Mouse (Mus musculus): ENCODE data around the gene Blm. TPM values are rescaled to one million over a fixed set of nuclear protein-coding genes. Genes with fewer than 3 reads are reported as not detected.
A peak's percentile ranks its signal among the peaks of the same experiment; 100 is the strongest.
"Not testable (repeated sequence)": the region's sequence is repeated elsewhere in the genome, so short reads cannot be mapped to it uniquely, and the experiment has no call there.

Gene Blm
- polyA plus RNA-seq, 1 experiment from 2014 or later, result 25.9 TPM

DNA sequence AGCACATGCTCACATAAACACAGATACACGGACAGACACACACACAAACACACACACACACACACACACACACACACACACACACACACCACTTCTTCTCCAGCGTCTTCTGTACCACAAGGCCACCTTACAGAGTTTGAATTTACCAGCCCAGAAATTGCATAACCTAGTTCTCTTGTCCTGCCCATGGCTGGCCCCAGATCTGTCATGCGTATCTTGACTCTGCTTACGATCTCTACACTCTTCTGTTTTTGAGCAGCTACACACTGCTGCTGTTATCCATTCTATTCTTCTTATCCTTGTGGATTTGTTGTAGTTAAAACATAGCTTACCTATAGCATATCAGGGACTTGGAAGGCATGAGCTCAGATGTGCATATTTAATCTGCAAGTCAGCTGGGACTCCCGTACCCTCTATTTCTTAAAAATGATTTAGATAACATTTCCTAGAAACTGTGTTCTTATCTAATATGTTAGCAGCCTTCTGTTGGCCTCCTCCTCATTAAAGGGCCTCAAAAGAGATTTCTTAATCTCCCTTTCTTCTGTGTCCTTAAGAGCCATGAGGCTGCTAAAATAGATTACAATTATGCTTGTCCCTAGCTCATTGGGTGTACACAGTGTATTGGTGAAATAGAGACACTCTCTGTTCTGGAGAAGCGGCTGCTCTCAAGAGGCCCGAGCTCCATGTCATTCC is 7.4 kb upstream of the Blm start:
- WGBS (ENCODE audit: insufficient replicate concordance), result 19% methylated on average over 7 of the region's 7 CpGs
- H3K27me3 ChIP-seq (ENCODE audit: control insufficient read depth, insufficient read depth, low read depth, low read length), result no peaks in the 10 kb centered on the region
- peak overlapping the region; percentile 60 for H3K4me2 ChIP-seq (ENCODE audit: low read depth, low read length)
- H3K4me1 ChIP-seq (ENCODE audit: control insufficient read depth, low read depth, low read length), result peaks cover 39% of the 10 kb centered on the region
- no peaks in the 10 kb centered on the region for H3K9me3 ChIP-seq (replicated peaks; ENCODE audit: control insufficient read depth, low read length)
- H3K4me3 ChIP-seq (ENCODE audit: low read depth, low read length), result peak overlapping the region; percentile 30
- H3K9ac ChIP-seq (ENCODE audit: low read depth, low read length), result peak overlapping the region; percentile 49
- H3K36me3 ChIP-seq (ENCODE audit: control insufficient read depth, insufficient read depth), result no peaks in the 10 kb centered on the region
- peak; percentile 95 for ATAC-seq (ENCODE audit: low read depth)
- peak overlapping the region; percentile 91 for H3K27ac ChIP-seq (ENCODE audit: low read length)

DNA sequence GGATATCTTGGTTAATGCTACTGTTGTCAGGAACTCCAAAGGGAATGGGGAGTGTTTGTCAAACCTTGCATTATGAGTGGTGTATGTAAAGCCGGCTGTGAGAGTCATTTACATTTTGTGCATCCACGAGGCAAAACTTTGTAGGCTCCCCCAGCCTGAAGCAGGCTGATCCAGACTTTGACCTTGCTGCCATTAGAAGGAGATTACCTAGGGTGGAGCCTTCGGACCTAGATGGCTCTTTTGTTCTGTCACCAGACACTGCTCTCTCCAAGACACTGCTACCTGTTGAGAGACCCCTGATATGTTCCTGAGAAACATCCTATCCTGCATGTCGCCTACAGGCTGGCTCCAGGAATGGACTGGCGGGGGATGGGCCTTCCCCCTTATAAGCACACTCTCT is 4.7 kb upstream of the Blm start:
- H3K9ac ChIP-seq (ENCODE audit: low read depth, low read length), result no peak overlapping the region
- H3K36me3 ChIP-seq (ENCODE audit: control insufficient read depth, insufficient read depth), result no peaks in the 10 kb centered on the region
- WGBS (ENCODE audit: insufficient replicate concordance), result 78% methylated on average over 5 of the region's 5 CpGs
- H3K9me3 ChIP-seq (replicated peaks; ENCODE audit: control insufficient read depth, low read length), result no peaks in the 10 kb centered on the region
- no peak overlapping the region for H3K4me3 ChIP-seq (ENCODE audit: low read depth, low read length)
- H3K4me1 ChIP-seq (ENCODE audit: control insufficient read depth, low read depth, low read length), result peaks cover 35% of the 10 kb centered on the region
- H3K4me2 ChIP-seq (ENCODE audit: low read depth, low read length), result no peak overlapping the region
- ATAC-seq (ENCODE audit: low read depth), result no peak
- H3K27ac ChIP-seq (ENCODE audit: low read length), result no peak overlapping the region
- no peaks in the 10 kb centered on the region for H3K27me3 ChIP-seq (ENCODE audit: control insufficient read depth, insufficient read depth, low read depth, low read length)

DNA sequence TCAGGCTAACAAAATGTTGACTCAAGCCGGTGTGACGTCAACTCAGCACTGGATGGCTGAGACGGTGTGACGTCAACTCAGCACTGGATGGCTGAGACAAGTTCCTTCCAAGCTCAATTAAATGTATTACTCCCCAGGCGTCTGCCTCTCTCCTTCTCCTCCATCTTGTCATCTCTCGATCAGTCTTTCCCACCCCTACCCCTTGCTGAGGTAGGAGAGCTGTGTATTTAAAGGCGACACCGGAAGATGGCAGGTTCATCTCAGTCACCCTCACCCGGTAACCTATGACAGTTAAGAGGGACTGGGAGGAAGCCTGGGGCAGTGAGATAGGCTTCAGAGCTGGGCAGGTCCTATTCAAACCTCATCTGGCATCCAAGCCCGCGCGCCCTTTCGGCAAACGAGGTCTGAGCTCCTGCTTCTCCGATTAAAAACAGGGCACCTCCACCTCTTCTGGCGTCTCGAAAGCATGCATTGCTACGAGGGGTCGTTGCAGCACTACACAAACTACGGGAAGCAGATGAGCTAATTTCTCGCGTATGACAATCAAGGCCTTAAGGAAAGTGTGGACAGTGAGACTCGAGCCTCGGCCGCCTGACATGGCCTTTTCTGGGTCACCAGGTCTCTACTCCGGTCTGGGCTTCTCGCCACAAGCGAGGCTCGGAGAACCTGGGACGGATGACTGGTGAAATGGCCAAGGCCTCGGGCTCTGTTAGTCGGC is 469 bp downstream of the Blm start:
- H3K36me3 ChIP-seq (ENCODE audit: control insufficient read depth, insufficient read depth), result no peaks in the 10 kb centered on the region
- peak overlapping the region; percentile 98 for H3K27ac ChIP-seq (ENCODE audit: low read length)
- H3K9ac ChIP-seq (ENCODE audit: low read depth, low read length), result peak overlapping the region; percentile 91
- peak overlapping the region; percentile 85 for H3K4me3 ChIP-seq (ENCODE audit: low read depth, low read length)
- ATAC-seq (ENCODE audit: low read depth), result peak; percentile 77
- H3K9me3 ChIP-seq (replicated peaks; ENCODE audit: control insufficient read depth, low read length), result no peaks in the 10 kb centered on the region
- no peaks in the 10 kb centered on the region for H3K27me3 ChIP-seq (ENCODE audit: control insufficient read depth, insufficient read depth, low read depth, low read length)
- H3K4me2 ChIP-seq (ENCODE audit: low read depth, low read length), result peak overlapping the region; percentile 77
- peaks cover 36% of the 10 kb centered on the region for H3K4me1 ChIP-seq (ENCODE audit: control insufficient read depth, low read depth, low read length)
- under 1% methylated on average over 32 of the region's 32 CpGs for WGBS (ENCODE audit: insufficient replicate concordance)

- Histone ChIP-seq H3K4me1 (ENCODE audit: control insufficient read depth, low read depth, low read length) (peaks cover 41% of the 10 kb centered on the region), H3K9me3 (replicated peaks; ENCODE audit: control insufficient read depth, low read length) (no peaks in the 10 kb centered on the region), H3K4me3 (ENCODE audit: low read depth, low read length) (no peak overlapping the region), H3K27ac (ENCODE audit: low read length) (0 out of 2 replicates have a peak overlapping the region, but pooled peaks have one; percentile 7), H3K27me3 (ENCODE audit: control insufficient read depth, insufficient read depth, low read depth, low read length) (no peaks in the 10 kb centered on the region), H3K9ac (ENCODE audit: low read depth, low read length) (no peak overlapping the region), H3K4me2 (ENCODE audit: low read depth, low read length) (peak overlapping the region; percentile 8; the same call in 1 of the 2 replicates), H3K36me3 (ENCODE audit: control insufficient read depth, insufficient read depth) (no peaks in the 10 kb centered on the region)
- 42% methylated on average over 6 of the region's 6 CpGs for WGBS (ENCODE audit: insufficient replicate concordance)
- no peak for ATAC-seq (ENCODE audit: low read depth)
Observed at GRCm38 (mm10) chr7:80531087-80531486, 3.8 kb downstream of the Blm start.

DNA sequence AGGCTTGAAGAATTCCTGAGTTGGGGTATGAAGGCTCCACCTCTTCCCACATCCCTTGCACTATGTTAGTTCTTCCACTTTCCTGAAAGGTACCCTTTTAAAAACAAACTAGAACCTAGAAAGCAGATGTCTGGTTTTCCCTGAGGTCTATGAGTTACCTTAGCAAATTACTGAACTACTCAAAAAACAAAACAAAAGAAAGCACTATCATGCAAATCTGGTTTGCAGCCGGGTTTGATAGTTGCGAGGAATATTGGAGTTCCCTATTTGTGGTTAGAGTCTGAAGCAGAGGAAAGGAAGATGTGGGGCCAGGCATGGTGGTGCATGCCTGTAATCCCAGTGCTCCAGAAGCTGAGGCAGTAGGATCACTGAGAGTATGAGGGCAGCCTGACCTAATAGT is 4.3 kb downstream of the Blm start:
- Histone ChIP-seq H3K36me3 (ENCODE audit: control insufficient read depth, insufficient read depth) (no peaks in the 10 kb centered on the region), H3K9ac (ENCODE audit: low read depth, low read length) (no peak overlapping the region), H3K4me3 (ENCODE audit: low read depth, low read length) (no peak overlapping the region), H3K27ac (ENCODE audit: low read length) (0 out of 2 replicates have a peak overlapping the region, but pooled peaks have one; percentile 7), H3K4me2 (ENCODE audit: low read depth, low read length) (peak overlapping the region; percentile 8; the same call in 1 of the 2 replicates), H3K4me1 (ENCODE audit: control insufficient read depth, low read depth, low read length) (peaks cover 41% of the 10 kb centered on the region), H3K9me3 (replicated peaks; ENCODE audit: control insufficient read depth, low read length) (no peaks in the 10 kb centered on the region), H3K27me3 (ENCODE audit: control insufficient read depth, insufficient read depth, low read depth, low read length) (no peaks in the 10 kb centered on the region)
- 38% methylated on average over 2 of the region's 2 CpGs for WGBS (ENCODE audit: insufficient replicate concordance)
- no peak for ATAC-seq (ENCODE audit: low read depth)

- no peaks in the 10 kb centered on the region for H3K9me3 ChIP-seq (replicated peaks; ENCODE audit: control insufficient read depth, low read length)
- H3K4me2 ChIP-seq (ENCODE audit: low read depth, low read length), result no peak overlapping the region
- H3K36me3 ChIP-seq (ENCODE audit: control insufficient read depth, insufficient read depth), result no peaks in the 10 kb centered on the region
- H3K4me3 ChIP-seq (ENCODE audit: low read depth, low read length), result no peak overlapping the region
- H3K27me3 ChIP-seq (ENCODE audit: control insufficient read depth, insufficient read depth, low read depth, low read length), result no peaks in the 10 kb centered on the region
- no peak overlapping the region for H3K27ac ChIP-seq (ENCODE audit: low read length)
- H3K4me1 ChIP-seq (ENCODE audit: control insufficient read depth, low read depth, low read length), result peaks cover 20% of the 10 kb centered on the region
- ATAC-seq (ENCODE audit: low read depth), result no peak
- no peak overlapping the region for H3K9ac ChIP-seq (ENCODE audit: low read depth, low read length)
- WGBS (ENCODE audit: insufficient replicate concordance), result 57% methylated on average over 6 of the region's 6 CpGs
Observed at GRCm38 (mm10) chr7:80526698-80527097, 8.2 kb downstream of the Blm start.

DNA sequence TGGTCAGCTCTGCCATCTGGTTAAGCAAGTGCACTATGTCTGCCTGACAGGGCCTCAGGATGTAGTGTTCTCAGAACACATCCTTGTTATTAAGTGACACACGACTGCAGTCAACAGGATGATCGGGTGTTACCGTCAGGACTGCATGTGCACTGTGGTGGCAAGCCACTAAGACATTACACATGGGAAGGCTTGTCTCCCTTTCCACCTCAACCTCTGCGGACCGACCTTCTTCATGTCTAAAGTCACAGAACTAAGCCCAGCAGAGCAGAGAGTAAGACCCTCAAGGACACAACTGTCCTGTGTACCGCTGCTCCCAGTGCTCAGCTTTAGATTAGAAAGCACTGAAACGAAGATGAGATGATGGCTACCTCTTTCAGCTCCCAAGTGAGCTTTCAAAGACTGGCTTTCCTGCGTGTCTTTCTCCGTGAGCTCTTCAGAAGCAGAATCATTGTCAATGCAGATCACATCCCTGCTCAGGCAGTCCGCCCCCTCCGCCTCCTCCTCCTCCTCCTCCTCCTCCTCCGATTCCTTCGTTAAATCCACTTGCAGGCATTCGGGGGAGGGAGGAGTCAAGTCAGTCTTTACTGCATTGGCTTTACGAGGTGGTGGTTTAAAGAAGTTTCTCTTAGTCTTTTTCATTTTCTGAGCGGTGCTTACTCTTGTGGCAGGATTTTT is 22.4 kb downstream of the Blm start:
- Histone ChIP-seq H3K4me1 (ENCODE audit: control insufficient read depth, low read depth, low read length) (no peaks in the 10 kb centered on the region), H3K27ac (ENCODE audit: low read length) (no peak overlapping the region), H3K27me3 (ENCODE audit: control insufficient read depth, insufficient read depth, low read depth, low read length) (no peaks in the 10 kb centered on the region), H3K9me3 (replicated peaks; ENCODE audit: control insufficient read depth, low read length) (no peaks in the 10 kb centered on the region), H3K4me2 (ENCODE audit: low read depth, low read length) (no peak overlapping the region), H3K9ac (ENCODE audit: low read depth, low read length) (no peak overlapping the region), H3K4me3 (ENCODE audit: low read depth, low read length) (no peak overlapping the region), H3K36me3 (ENCODE audit: control insufficient read depth, insufficient read depth) (peaks cover 44% of the 10 kb centered on the region)
- ATAC-seq (ENCODE audit: low read depth), result no peak
- WGBS (ENCODE audit: insufficient replicate concordance), result 91% methylated on average over 16 of the region's 16 CpGs

GRCm38 (mm10) chr7:80507697-80508096 is 27.2 kb downstream of the Blm start:
- peaks cover 65% of the 10 kb centered on the region for H3K36me3 ChIP-seq (ENCODE audit: control insufficient read depth, insufficient read depth)
- not testable (repeated sequence) for H3K9ac ChIP-seq (ENCODE audit: low read depth, low read length); H3K9me3 ChIP-seq (replicated peaks; ENCODE audit: control insufficient read depth, low read length); H3K4me1 ChIP-seq (ENCODE audit: control insufficient read depth, low read depth, low read length); ATAC-seq (ENCODE audit: low read depth); H3K27me3 ChIP-seq (ENCODE audit: control insufficient read depth, insufficient read depth, low read depth, low read length); H3K4me3 ChIP-seq (ENCODE audit: low read depth, low read length); H3K4me2 ChIP-seq (ENCODE audit: low read depth, low read length); H3K27ac ChIP-seq (ENCODE audit: low read length)
- 97% methylated on average over 24 of the region's 26 CpGs for WGBS (ENCODE audit: insufficient replicate concordance)

GRCm38 (mm10) chr7:80506007-80506406 is 28.9 kb downstream of the Blm start:
- Histone ChIP-seq H3K4me3 (ENCODE audit: low read depth, low read length) (no peak overlapping the region), H3K9me3 (replicated peaks; ENCODE audit: control insufficient read depth, low read length) (no peaks in the 10 kb centered on the region), H3K27me3 (ENCODE audit: control insufficient read depth, insufficient read depth, low read depth, low read length) (no peaks in the 10 kb centered on the region), H3K27ac (ENCODE audit: low read length) (no peak overlapping the region), H3K4me1 (ENCODE audit: control insufficient read depth, low read depth, low read length) (peaks cover 2% of the 10 kb centered on the region), H3K36me3 (ENCODE audit: control insufficient read depth, insufficient read depth) (peaks cover 61% of the 10 kb centered on the region), H3K9ac (ENCODE audit: low read depth, low read length) (no peak overlapping the region), H3K4me2 (ENCODE audit: low read depth, low read length) (no peak overlapping the region)
- 83% methylated on average over 3 of the region's 3 CpGs for WGBS (ENCODE audit: insufficient replicate concordance)
- no peak for ATAC-seq (ENCODE audit: low read depth)
